Mouse (Mus musculus) olfactory bulb, adult 2 months (tissue): ENCODE measurements at regions not wholly inside any gene's neighbourhood (a gene's known extent, or its start where the extent isn't known, plus 50 kb on each side); places are given as distances from the start of the nearest gene placed in this dataset.
"Not testable (repeated sequence)": the region's sequence is repeated elsewhere in the genome, so short reads cannot be mapped to it uniquely, and the experiment has no call there.

Experiments used
- H3K27ac ChIP-seq: fragments of 200-500 bp; 2 replicates; pipeline ENCODE4 v1.5.1; 2012; ENCODE audit warnings: low read depth, low read length; ENCODE audit not compliant: insufficient read depth
- H3K4me1 ChIP-seq: fragments of 200-500 bp; 2 replicates; pipeline ENCODE4 v1.6.1; 2012; ENCODE audit warnings: low read length; ENCODE audit not compliant: control insufficient read depth, insufficient read depth
- H3K4me3 ChIP-seq: fragments of 200-500 bp; 2 replicates; pipeline ENCODE4 v1.5.1; 2012; ENCODE audit warnings: mild to moderate bottlenecking, low read depth, low read length, moderate library complexity; ENCODE audit not compliant: insufficient read depth
- CTCF ChIP-seq: fragments of 200-500 bp; IDR thresholded peaks from 2 replicates; pipeline ENCODE4 v1.5.1; 2012; ENCODE audit warnings: low read depth, mild to moderate bottlenecking, low read length, moderate library complexity; ENCODE audit not compliant: insufficient read depth
- POLR2A ChIP-seq: fragments of 200-500 bp; IDR thresholded peaks from 2 replicates; pipeline ENCODE4 v1.6.1; 2012; ENCODE audit warnings: mild to moderate bottlenecking, low read depth, low read length, moderate library complexity; ENCODE audit not compliant: insufficient read depth
- WGBS: fragments of 180-500 bp; shearing (Covaris S2); methylation state at CpG from one replicate; pipeline ENCODE4 v1.1.7; 2018; 5-methylcytosine and 5-hydroxymethylcytosine counted together

DNA sequence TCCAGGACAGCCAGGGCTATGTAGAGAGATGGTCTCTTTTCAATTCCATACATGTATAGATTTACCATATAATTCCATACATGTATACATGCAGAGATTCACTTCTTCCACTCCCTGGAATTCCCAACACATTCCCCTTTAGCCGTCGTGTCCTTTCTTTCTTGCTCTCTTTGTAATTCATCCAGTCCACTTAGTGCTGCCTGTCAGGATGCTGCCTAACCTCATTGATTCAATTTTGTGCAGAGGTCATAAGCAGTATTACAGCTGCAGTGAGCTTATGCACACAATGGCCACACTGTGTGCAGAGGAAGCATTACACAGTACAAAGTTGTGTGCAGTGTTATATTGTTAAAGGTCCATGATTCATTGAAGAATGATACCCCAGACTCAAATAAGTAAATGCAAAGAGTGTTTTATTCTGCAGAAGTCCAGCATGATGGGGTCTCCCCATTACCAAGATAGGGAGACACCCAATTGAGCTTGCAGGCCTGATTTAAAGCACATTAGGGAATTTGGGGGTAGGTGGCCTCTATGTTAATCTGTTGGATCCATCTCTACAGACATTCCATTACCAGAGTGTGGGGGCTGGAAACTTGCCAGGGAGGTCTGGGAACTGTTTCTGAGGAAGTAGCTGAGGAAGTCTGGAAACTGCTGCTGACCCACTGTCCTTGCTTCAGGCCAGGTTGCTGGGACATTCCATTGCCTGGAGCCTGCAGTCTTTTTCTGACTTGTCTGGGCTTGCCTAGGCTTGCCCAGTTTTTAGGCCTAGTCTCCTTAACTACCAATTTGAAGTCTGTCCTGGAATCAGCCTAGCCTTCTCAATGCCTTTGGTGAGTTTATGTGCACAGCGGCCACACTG is 72.8 kb downstream of the Fam161a start:
- Histone ChIP-seq H3K27ac (no peak overlapping the region), H3K4me1 (no peaks in the 10 kb centered on the region), H3K4me3 (no peak overlapping the region)
- TF ChIP-seq POLR2A (no peak), CTCF (no peak)
- 86% methylated on average over 3 of the region's 3 CpGs for WGBS

GRCm38 (mm10) chr11:23081616-23082015 is 74.3 kb downstream of the Fam161a start:
- no peak for TF ChIP-seq POLR2A
- TF ChIP-seq CTCF = no peak
- H3K4me1 ChIP-seq = no peaks in the 10 kb centered on the region
- 49% methylated on average over 4 of the region's 4 CpGs for WGBS
- no peak overlapping the region for H3K27ac ChIP-seq
- H3K4me3 ChIP-seq = no peak overlapping the region

GRCm38 (mm10) chr11:23083811-23084210 is 76.5 kb downstream of the Fam161a start:
- WGBS = 89% methylated on average over 2 of the region's 2 CpGs
- not testable (repeated sequence) for H3K4me3 ChIP-seq, H3K4me1 ChIP-seq, H3K27ac ChIP-seq

DNA sequence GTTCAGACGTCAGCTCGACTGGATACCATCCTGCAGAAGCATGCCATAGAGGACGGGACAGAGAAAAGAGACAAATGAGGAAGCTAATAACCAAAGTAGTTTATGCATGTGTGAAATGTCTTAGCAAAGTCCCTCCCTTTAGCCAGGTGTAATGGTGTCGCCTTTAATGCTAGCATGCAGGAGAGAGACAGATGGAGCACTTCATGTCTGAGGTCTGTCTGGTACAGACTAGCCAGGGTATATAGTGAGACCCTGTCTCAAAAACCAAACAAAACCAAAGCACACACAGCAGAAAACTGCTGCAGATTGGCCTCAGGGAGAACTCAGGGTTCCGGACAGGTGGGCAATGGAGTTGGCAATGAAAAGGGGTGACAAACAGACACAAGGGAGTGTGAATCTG is 88.0 kb downstream of the Fam161a start:
- 92% methylated on average over 5 of the region's 5 CpGs for WGBS
- TF ChIP-seq CTCF (no peak), POLR2A (no peak)

GRCm38 (mm10) chr11:23095723-23096122 is 88.4 kb downstream of the Fam161a start:
- not testable (repeated sequence) for H3K4me1 ChIP-seq, H3K27ac ChIP-seq, H3K4me3 ChIP-seq
- 74% methylated on average over 1 of the region's 1 CpGs for WGBS

More for the DNA sequence above, 88.0 kb downstream of the Fam161a start:
- no peaks in the 10 kb centered on the region for H3K4me1 ChIP-seq
- no peak overlapping the region for H3K27ac ChIP-seq
- H3K4me3 ChIP-seq = no peak overlapping the region

DNA sequence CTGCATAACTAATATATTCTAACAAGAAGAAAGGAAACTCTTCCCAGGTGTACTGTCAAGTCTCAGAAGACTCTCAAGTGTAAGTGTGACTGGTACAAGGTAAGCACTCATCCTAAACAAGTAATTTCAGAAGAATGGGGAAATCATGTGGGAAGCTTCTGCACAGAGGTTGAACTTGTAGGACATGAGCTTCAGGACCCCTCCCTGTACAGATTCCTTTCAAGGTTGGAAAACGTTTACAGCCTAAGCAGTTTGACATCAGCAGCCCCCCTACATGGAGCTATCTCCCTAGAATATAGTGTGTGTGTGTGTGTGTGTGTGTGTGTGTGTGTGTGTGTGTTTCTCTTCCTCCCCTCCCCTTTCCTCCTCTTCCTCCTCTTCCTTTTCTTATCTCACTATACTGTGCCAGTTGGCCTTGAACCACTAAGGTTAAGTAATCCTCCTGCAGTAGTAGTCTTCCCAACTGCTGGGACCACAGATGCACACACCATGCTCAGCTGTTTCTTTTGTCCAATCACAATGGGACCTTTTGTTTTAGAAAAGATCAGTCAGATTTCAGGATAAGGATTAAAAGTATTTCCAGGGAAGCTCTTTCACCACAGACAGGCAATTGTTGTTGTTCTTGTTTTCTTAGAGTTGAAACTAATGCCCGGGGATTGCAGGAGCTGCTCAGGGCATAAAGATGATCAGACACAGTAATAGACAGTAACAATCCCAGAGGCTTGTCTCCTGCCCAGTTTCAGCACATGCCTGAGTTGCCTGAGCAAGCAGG is 89.3 kb downstream of the Fam161a start:
- 58% methylated on average over 2 of the region's 2 CpGs for WGBS
- Histone ChIP-seq H3K4me1 (no peaks in the 10 kb centered on the region), H3K27ac (no peak overlapping the region), H3K4me3 (no peak overlapping the region)
- no peak for TF ChIP-seq POLR2A
- no peak for TF ChIP-seq CTCF

GRCm38 (mm10) chr11:23097223-23097490 is 89.8 kb downstream of the Fam161a start:
- WGBS = 91% methylated on average over 2 of the region's 2 CpGs
- Histone ChIP-seq H3K4me1 (no peaks in the 10 kb centered on the region), H3K27ac (no peak overlapping the region), H3K4me3 (no peak overlapping the region)
- no peak for TF ChIP-seq POLR2A

- Histone ChIP-seq H3K4me3 (no peak overlapping the region), H3K4me1 (no peaks in the 10 kb centered on the region), H3K27ac (no peak overlapping the region)
- WGBS = 82% methylated on average over 9 of the region's 9 CpGs
- TF ChIP-seq POLR2A (no peak), CTCF (no peak)
These were observed 107.3 kb downstream of the Fam161a start for GRCm38 (mm10) chr11:23114636-23115035.

DNA sequence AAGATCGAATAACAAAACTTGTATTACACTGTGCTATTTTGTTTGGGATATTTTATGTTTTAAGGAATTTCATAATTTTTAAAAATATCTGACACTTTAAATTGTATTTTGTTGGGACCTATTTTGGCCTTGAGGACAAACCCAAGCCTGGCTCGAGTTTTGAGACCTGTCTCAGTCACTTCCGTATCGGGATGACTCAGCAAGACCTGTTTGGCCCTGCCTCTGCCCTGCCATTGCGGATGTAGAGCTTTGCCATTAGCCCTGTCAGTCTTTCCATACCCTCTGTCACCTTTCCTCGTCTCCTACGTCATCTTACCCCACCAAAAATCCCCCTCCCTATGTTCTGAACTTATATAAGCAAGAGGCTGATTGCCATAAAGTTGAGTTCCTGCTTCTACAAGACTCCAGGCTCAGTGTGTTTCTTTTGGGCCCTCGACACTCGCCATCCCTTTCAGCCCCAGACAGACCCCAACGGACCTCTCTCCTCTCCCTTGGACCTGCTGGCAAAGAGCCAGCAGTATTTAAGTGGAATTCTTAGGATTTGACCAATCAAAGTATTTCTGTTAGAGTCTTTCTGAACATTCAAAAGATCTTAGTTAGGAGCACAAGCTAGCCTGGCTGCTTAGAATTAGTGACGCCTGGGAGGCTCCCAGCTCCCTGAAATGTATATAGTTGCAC is 113.3 kb downstream of the Fam161a start:
- TF ChIP-seq POLR2A (no peak), CTCF (no peak)
- WGBS = 85% methylated on average over 11 of the region's 11 CpGs
- Histone ChIP-seq H3K4me3 (no peak overlapping the region), H3K4me1 (peaks cover 6% of the 10 kb centered on the region), H3K27ac (no peak overlapping the region)
